Mouse (Mus musculus) megakaryocyte, embryonic 14.5 days (primary cell): ENCODE data around the gene Mroh3.

Experiments used
- FLI1 ChIP-seq: IDR thresholded peaks from 2 replicates; pipeline ENCODE4 v1.6.1; 2012; ENCODE audit warnings: low read length, inconsistent platforms, mixed read lengths
- GATA1 ChIP-seq: IDR thresholded peaks from 3 replicates; pipeline ENCODE4 v1.6.1; 2012; ENCODE audit warnings: mixed read lengths, low read length, inconsistent platforms, borderline replicate concordance

DNA sequence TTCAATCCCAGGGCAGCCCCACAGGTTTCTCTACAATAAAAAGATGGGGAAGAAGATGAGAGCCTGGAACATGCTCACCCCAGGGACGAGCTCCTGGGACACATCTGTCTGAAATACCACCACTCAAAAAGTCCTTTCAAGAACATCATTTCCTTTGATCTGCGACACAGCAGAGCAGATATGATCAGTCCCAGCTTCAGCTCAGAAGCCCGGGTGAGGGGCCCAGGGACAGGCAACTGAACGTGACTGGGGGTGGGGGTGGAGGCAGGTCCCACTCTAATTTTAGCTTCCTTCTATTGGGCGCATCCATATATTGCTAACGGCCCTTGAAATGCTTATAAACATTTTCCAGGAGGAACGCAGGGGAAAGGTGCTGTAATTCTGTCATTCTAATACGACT is 43.0 kb upstream of the Mroh3 start:
- no peak for TF ChIP-seq GATA1
- no peak for TF ChIP-seq FLI1
